In the genomic region with DNA sequence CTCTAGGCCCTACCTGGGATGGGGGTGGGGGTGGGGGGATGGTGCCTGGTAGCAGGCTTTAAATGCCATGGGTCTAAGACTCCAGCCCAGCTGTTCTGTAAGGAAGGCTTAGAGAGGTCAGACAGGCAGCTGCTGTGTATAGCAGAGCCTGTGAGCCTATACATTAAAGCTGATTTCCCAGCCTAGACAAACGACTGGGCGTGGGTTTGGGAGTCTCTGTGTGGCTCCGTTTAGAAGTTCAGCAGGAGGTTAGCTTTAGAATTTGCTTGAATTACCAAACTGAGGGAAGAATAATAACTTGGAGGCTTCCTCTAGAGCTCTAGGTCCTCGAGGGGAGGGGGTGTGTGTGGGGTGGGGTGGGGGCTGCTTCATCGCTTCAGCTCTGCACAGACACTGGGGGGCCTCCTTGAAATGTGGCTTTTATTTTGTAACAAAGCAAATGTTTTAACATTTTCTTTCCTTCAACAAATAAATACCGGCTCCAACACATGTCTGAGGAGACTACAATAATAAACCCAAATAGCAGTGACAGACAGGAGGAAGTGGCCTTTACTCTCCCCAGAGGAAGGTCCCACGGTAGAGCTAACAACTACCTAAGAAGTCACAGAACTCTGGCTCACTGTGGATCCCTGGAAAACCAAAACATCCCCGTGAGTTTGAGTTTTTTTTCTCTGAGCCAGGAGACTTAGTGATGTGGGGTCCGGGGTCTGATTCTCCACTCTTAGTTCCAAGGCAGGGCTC, we compare ENCODE assay signal across 12 mouse cellular contexts. TPM values are rescaled to one million over a fixed set of nuclear protein-coding genes. Genes with fewer than 3 reads are reported as not detected.
DNase-seq lines count a peak whose midpoint lies in the region; ATAC-seq lines count a peak whose summit lies in the region.
"Had no signal": no experiment of that assay in that cellular context is flagged by ENCODE, and none has a peak within 500 bp of the region (broad histone marks: within the 10 kb centered on the region; RNA-seq: fewer than 3 reads in every experiment).

No protein-coding gene starts in this region.

- no peak overlapping the region for H3K27ac ChIP-seq in heart, embryonic 11.5 days (ENCODE audit: low read depth, low read length)
- peak overlapping the region; percentile 18; the same call in 1 of the 2 replicates for H3K27ac ChIP-seq in lung, embryonic 16.5 days (ENCODE audit: low read length)
- 0 out of 2 replicates have a peak overlapping the region, but pooled peaks have one; percentile 16 for H3K27ac ChIP-seq in embryonic facial prominence, embryonic 11.5 days (replicated peaks; ENCODE audit: low read depth, low read length)
- 0 out of 2 replicates have a peak overlapping the region, but pooled peaks have one; percentile 54 for H3K27ac ChIP-seq in neural tube, embryonic 11.5 days (ENCODE audit: low read depth, low read length)

- intact Hi-C loops in heart, postnatal 14 days (cut with DNase I): no loop called here
- intact Hi-C loops in left cerebral cortex, postnatal 10 days (cut with DNase I): no loop called here

- no peaks in the 10 kb centered on the region for H3K9me3 ChIP-seq in heart, embryonic 11.5 days (replicated peaks; ENCODE audit: control insufficient read depth, low read length)
- no peaks in the 10 kb centered on the region for H3K9me3 ChIP-seq in lung, embryonic 16.5 days (ENCODE audit: control insufficient read depth, low read length)
- H3K9me3 ChIP-seq in embryonic facial prominence, embryonic 11.5 days (replicated peaks; ENCODE audit: control insufficient read depth, low read length): no peaks in the 10 kb centered on the region
- no peaks in the 10 kb centered on the region for H3K9me3 ChIP-seq in neural tube, embryonic 11.5 days (ENCODE audit: control insufficient read depth, low read length)

- H3K4me3 ChIP-seq in heart, embryonic 11.5 days (ENCODE audit: low read depth, low read length): no peak overlapping the region
- no peak overlapping the region for H3K4me3 ChIP-seq in lung, embryonic 16.5 days (ENCODE audit: low read length)
- no peak overlapping the region for H3K4me3 ChIP-seq in embryonic facial prominence, embryonic 11.5 days (ENCODE audit: low read depth, low read length)
- H3K4me3 ChIP-seq in neural tube, embryonic 11.5 days (ENCODE audit: low read depth, low read length): no peak overlapping the region
- H3K4me3 ChIP-seq: myocyte had no signal

- no peak overlapping the region for H3K4me2 ChIP-seq in heart, embryonic 11.5 days
- H3K4me2 ChIP-seq in lung, embryonic 16.5 days (ENCODE audit: low read depth, low read length): no peak overlapping the region
- H3K4me2 ChIP-seq in embryonic facial prominence, embryonic 11.5 days (ENCODE audit: low read depth, low read length): no peak overlapping the region
- no peak overlapping the region for H3K4me2 ChIP-seq in neural tube, embryonic 11.5 days (ENCODE audit: low read depth)

- no peak for DNase-seq in heart, postnatal 14 days
- no peak for DNase-seq in lung, adult 18-20 months
- DNase-seq in embryonic facial prominence, embryonic 11.5 days (ENCODE audit: low spot score): peak; percentile 75
- peak; percentile 71 for DNase-seq in neural tube, embryonic 11.5 days (ENCODE audit: low spot score)
- DNase-seq in adrenal gland, postnatal 25 days: no peak
- no peak for DNase-seq in left cerebral cortex, postnatal 10 days (ENCODE audit: extremely low spot score in 1 of 2, low spot score in 2 of 2)
- DNase-seq: gastrocnemius, postnatal 25 days; kidney, adult 8-10 months; lung, adult 2 months had no signal

- no peaks in the 10 kb centered on the region; the same call in 1 of the 2 replicates for H3K4me1 ChIP-seq in heart, embryonic 11.5 days (ENCODE audit: control insufficient read depth, insufficient read depth, low read length)
- no peaks in the 10 kb centered on the region for H3K4me1 ChIP-seq in lung, embryonic 16.5 days (replicated peaks; ENCODE audit: control insufficient read depth, insufficient read depth, low read length)
- no peaks in the 10 kb centered on the region for H3K4me1 ChIP-seq in embryonic facial prominence, embryonic 11.5 days (ENCODE audit: control insufficient read depth, insufficient read depth, low read length)
- H3K4me1 ChIP-seq in neural tube, embryonic 11.5 days (ENCODE audit: control insufficient read depth, insufficient read depth, low read length): no peaks in the 10 kb centered on the region

- H3K27me3 ChIP-seq in heart, embryonic 11.5 days (ENCODE audit: control insufficient read depth, insufficient read depth, low read length): no peaks in the 10 kb centered on the region
- no peaks in the 10 kb centered on the region for H3K27me3 ChIP-seq in lung, embryonic 16.5 days (ENCODE audit: control insufficient read depth, insufficient read depth, low read depth, low read length)
- H3K27me3 ChIP-seq in embryonic facial prominence, embryonic 11.5 days (ENCODE audit: control insufficient read depth, insufficient read depth, low read length): no peaks in the 10 kb centered on the region
- no peaks in the 10 kb centered on the region for H3K27me3 ChIP-seq in neural tube, embryonic 11.5 days (ENCODE audit: control insufficient read depth, insufficient read depth, low read length)

- H3K9ac ChIP-seq in heart, embryonic 11.5 days (ENCODE audit: low read depth, low read length): 0 out of 2 replicates have a peak overlapping the region, but pooled peaks have one; percentile 22
- no peak overlapping the region for H3K9ac ChIP-seq in lung, embryonic 16.5 days (ENCODE audit: low read length)
- H3K9ac ChIP-seq in embryonic facial prominence, embryonic 11.5 days (replicated peaks; ENCODE audit: low read length): no peak overlapping the region
- H3K9ac ChIP-seq in neural tube, embryonic 11.5 days (ENCODE audit: low read length): no peak overlapping the region

- 35% methylated on average over 9 of the region's 9 CpGs for WGBS in heart, embryonic 11.5 days (ENCODE audit: insufficient replicate concordance)
- 22% methylated on average over 9 of the region's 9 CpGs for WGBS in lung, embryonic 16.5 days
- 18% methylated on average over 9 of the region's 9 CpGs for WGBS in embryonic facial prominence, embryonic 11.5 days
- 13% methylated on average over 9 of the region's 9 CpGs for WGBS in neural tube, embryonic 11.5 days

- no peak for ATAC-seq in heart, embryonic 11.5 days (replicated peaks; ENCODE audit: insufficient number of reproducible peaks, low FRiP score, low TSS enrichment)
- ATAC-seq in lung, embryonic 16.5 days (ENCODE audit: low read depth): no peak
- peak; percentile 63 for ATAC-seq in embryonic facial prominence, embryonic 11.5 days (replicated peaks; ENCODE audit: insufficient number of reproducible peaks, low FRiP score, low TSS enrichment, low read depth)
- peak; percentile 71 for ATAC-seq in neural tube, embryonic 11.5 days (ENCODE audit: insufficient read depth, low FRiP score, low TSS enrichment)

- no peaks in the 10 kb centered on the region for H3K36me3 ChIP-seq in heart, embryonic 11.5 days (ENCODE audit: control insufficient read depth, insufficient read depth, low read length)
- H3K36me3 ChIP-seq in lung, embryonic 16.5 days (ENCODE audit: control insufficient read depth, insufficient read depth, low read length): no peaks in the 10 kb centered on the region
- H3K36me3 ChIP-seq in embryonic facial prominence, embryonic 11.5 days (replicated peaks; ENCODE audit: control insufficient read depth, insufficient read depth, low read depth, low read length): no peaks in the 10 kb centered on the region
- H3K36me3 ChIP-seq in neural tube, embryonic 11.5 days (ENCODE audit: control insufficient read depth, insufficient read depth, low read length): no peaks in the 10 kb centered on the region

RNA-seq across cellular contexts. Expression of a gene that starts 31.3 kb away (rescaled TPM):
- polyA plus RNA-seq in heart, embryonic 11.5 days (2014; fragmentation: Nextera tagmentation; extraction: Ambion mirVana): 113 and 164 TPM in 2 replicates
- total RNA-seq in heart, postnatal 14 days (2021): 10 to 100 TPM; 30.0 to 31.8 TPM
- 298 and 315 TPM in 2 replicates for polyA plus RNA-seq in lung, embryonic 16.5 days (2015; fragmentation: Nextera tagmentation; extraction: Ambion mirVana)
- polyA plus RNA-seq in embryonic facial prominence, embryonic 11.5 days (2014; fragmentation: Nextera tagmentation; extraction: Ambion mirVana): 55.5 and 57.5 TPM in 2 replicates
- polyA plus RNA-seq in neural tube, embryonic 11.5 days (2014; fragmentation: Nextera tagmentation; extraction: Ambion mirVana): 80.1 and 83.2 TPM in 2 replicates
- 26.1 and 29.6 TPM in 2 replicates for total RNA-seq in adrenal gland, postnatal 25 days (2021)
- total RNA-seq in left cerebral cortex, postnatal 10 days (2021): 10 to 100 TPM; 12.5 to 13.4 TPM

Comparison
In these comparisons a context has a peak if more than half of its experiments do, and no peak if none do; other contexts are left out.
1. ATAC-seq: peak in embryonic facial prominence, embryonic 11.5 days (single experiment) and neural tube, embryonic 11.5 days (single experiment); none in heart, embryonic 11.5 days (single experiment) and lung, embryonic 16.5 days (single experiment).
2. DNase-seq: peak in embryonic facial prominence, embryonic 11.5 days (single experiment) and neural tube, embryonic 11.5 days (single experiment); none in heart, postnatal 14 days (0 of 2), lung, adult 18-20 months (0 of 2), adrenal gland, postnatal 25 days (single experiment) and left cerebral cortex, postnatal 10 days (0 of 2).